Mouse (Mus musculus): ENCODE measurements around the gene 1700024G13Rik. TPM values are rescaled to one million over a fixed set of nuclear protein-coding genes. Genes with fewer than 3 reads are reported as not detected.

The 1700024G13Rik gene
- polyA plus RNA-seq, 1 experiment = not detected

DNA sequence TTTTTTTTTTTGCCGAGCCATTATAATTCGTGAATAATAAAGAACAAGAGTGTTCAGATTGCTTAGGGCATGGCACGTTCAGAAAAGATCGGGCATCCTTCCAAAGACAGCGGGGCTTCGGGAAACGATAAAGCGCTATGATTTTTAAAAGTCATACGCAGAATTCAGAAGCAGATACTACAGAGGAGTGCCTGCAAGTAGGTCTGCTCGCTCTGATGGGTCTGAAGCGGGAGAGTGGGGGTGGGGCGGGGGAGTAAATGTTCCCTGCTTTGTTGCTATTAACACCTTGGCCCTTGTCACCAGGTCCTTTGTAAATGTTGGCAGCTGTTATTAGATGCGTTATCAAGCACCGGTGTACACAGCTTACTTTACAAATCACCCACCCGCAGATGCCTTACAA, 6.6 kb downstream of the 1700024G13Rik start:
- Histone ChIP-seq H3K27ac (ENCODE audit: control insufficient read depth, insufficient read depth, low read length) (no peak overlapping the region), H3K4me3 (ENCODE audit: control insufficient read depth, insufficient read depth, low read length) (no peak overlapping the region), H3K27me3 (ENCODE audit: control insufficient read depth, insufficient read depth, low read length) (no peaks in the 10 kb centered on the region; the same call in 1 of the 2 replicates), H3K4me1 (replicated peaks; ENCODE audit: control insufficient read depth, insufficient read depth, low read length) (no peaks in the 10 kb centered on the region), H3K36me3 (ENCODE audit: control insufficient read depth, insufficient read depth, low read length) (no peaks in the 10 kb centered on the region)
- DNase-seq = no peak
- no peak for TF ChIP-seq CTCF (IDR thresholded peaks at IDR 0.05; ENCODE audit: borderline replicate concordance, control insufficient read depth, extremely low read depth, insufficient read depth, low read length, poor library complexity)
- no peak for TF ChIP-seq POLR2A (IDR thresholded peaks at IDR 0.05; ENCODE audit: control insufficient read depth, extremely low read depth, insufficient read depth, low read length, poor library complexity)
- WGBS = 54% methylated on average over 15 of the region's 15 CpGs

DNA sequence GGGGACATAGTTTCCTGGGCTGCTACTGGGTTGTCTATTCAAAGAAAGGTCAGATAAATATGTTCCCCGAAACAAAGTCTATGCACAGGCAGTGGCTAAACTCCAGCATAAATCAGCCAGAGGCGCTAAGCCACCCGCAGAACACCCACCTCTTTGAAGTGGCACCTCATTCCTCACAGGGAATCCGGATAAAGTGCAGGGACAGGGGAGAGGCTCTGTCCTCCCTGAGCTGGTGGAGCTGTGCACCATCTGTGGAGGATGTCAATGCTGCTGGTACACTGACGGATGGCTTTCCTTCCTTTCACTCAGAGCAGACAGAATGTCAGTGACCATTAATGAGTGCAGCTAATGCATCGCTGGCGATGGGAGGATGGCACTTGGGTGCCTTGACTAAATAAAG, 7.1 kb downstream of the 1700024G13Rik start:
- TF ChIP-seq CTCF (IDR thresholded peaks at IDR 0.05; ENCODE audit: borderline replicate concordance, control insufficient read depth, extremely low read depth, insufficient read depth, low read length, poor library complexity) (no peak), POLR2A (IDR thresholded peaks at IDR 0.05; ENCODE audit: control insufficient read depth, extremely low read depth, insufficient read depth, low read length, poor library complexity) (no peak)
- WGBS = 35% methylated on average over 7 of the region's 7 CpGs
- Histone ChIP-seq H3K4me1 (replicated peaks; ENCODE audit: control insufficient read depth, insufficient read depth, low read length) (no peaks in the 10 kb centered on the region), H3K27me3 (ENCODE audit: control insufficient read depth, insufficient read depth, low read length) (no peaks in the 10 kb centered on the region; the same call in 1 of the 2 replicates), H3K27ac (ENCODE audit: control insufficient read depth, insufficient read depth, low read length) (no peak overlapping the region), H3K36me3 (ENCODE audit: control insufficient read depth, insufficient read depth, low read length) (no peaks in the 10 kb centered on the region), H3K4me3 (ENCODE audit: control insufficient read depth, insufficient read depth, low read length) (no peak overlapping the region)
- DNase-seq = no peak

GRCm38 (mm10) chr14:32380099-32380480, 8.1 kb downstream of the 1700024G13Rik start:
- H3K27me3 ChIP-seq (ENCODE audit: control insufficient read depth, insufficient read depth, low read length) = no peaks in the 10 kb centered on the region; the same call in 1 of the 2 replicates

DNA sequence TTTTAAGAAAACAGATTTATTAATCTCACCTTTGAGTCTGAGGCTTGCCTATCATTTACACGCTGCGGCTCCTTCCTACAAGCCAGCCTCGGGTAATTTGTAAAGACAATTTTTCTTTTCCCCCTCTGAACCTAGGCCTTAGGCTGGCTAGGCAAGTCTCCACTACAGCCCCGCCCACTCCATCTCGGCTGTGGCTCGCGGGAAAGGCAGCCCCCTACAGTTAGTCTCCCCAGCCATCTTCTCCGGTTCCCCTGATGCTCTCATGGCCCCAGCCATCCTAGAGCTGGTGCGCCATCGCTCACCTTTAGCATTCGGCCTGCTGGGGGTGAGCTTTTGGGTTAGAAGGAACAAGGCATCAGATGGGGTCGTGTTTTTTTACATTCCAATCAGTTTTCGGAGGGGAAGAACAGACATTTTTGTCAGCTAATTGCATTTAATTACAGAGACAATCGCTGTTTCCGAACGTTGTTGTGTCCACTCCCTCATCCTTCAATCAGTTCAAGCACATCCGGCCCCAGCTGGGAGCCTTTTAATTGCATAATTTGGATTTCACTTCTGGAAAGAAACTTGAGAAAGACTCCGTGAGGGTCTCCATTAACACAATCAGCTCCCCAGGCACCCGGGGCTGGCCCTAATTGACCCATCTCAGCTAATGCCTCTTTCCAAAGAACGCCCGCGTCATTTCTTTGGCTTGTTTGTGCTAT, 8.6 kb downstream of the 1700024G13Rik start:
- TF ChIP-seq CTCF (IDR thresholded peaks at IDR 0.05; ENCODE audit: borderline replicate concordance, control insufficient read depth, extremely low read depth, insufficient read depth, low read length, poor library complexity) (no peak), POLR2A (IDR thresholded peaks at IDR 0.05; ENCODE audit: control insufficient read depth, extremely low read depth, insufficient read depth, low read length, poor library complexity) (no peak)
- no peak for DNase-seq
- 27% methylated on average over 22 of the region's 22 CpGs for WGBS
- Histone ChIP-seq H3K27me3 (ENCODE audit: control insufficient read depth, insufficient read depth, low read length) (no peaks in the 10 kb centered on the region; the same call in 1 of the 2 replicates), H3K4me1 (replicated peaks; ENCODE audit: control insufficient read depth, insufficient read depth, low read length) (no peaks in the 10 kb centered on the region), H3K27ac (ENCODE audit: control insufficient read depth, insufficient read depth, low read length) (no peak overlapping the region), H3K4me3 (ENCODE audit: control insufficient read depth, insufficient read depth, low read length) (no peak overlapping the region), H3K36me3 (ENCODE audit: control insufficient read depth, insufficient read depth, low read length) (no peaks in the 10 kb centered on the region)

More at GRCm38 (mm10) chr14:32380099-32380480, 8.1 kb downstream of the 1700024G13Rik start:
- TF ChIP-seq POLR2A (IDR thresholded peaks at IDR 0.05; ENCODE audit: control insufficient read depth, extremely low read depth, insufficient read depth, low read length, poor library complexity) (no peak), CTCF (IDR thresholded peaks at IDR 0.05; ENCODE audit: borderline replicate concordance, control insufficient read depth, extremely low read depth, insufficient read depth, low read length, poor library complexity) (no peak)
- Histone ChIP-seq H3K36me3 (ENCODE audit: control insufficient read depth, insufficient read depth, low read length) (no peaks in the 10 kb centered on the region), H3K4me3 (ENCODE audit: control insufficient read depth, insufficient read depth, low read length) (no peak overlapping the region), H3K27ac (ENCODE audit: control insufficient read depth, insufficient read depth, low read length) (no peak overlapping the region), H3K4me1 (replicated peaks; ENCODE audit: control insufficient read depth, insufficient read depth, low read length) (no peaks in the 10 kb centered on the region)
- DNase-seq = no peak
- 33% methylated on average over 3 of the region's 3 CpGs for WGBS

- TF ChIP-seq POLR2A (IDR thresholded peaks at IDR 0.05; ENCODE audit: control insufficient read depth, extremely low read depth, insufficient read depth, low read length, poor library complexity) = no peak
- TF ChIP-seq CTCF (IDR thresholded peaks at IDR 0.05; ENCODE audit: borderline replicate concordance, control insufficient read depth, extremely low read depth, insufficient read depth, low read length, poor library complexity) = no peak
Observed at GRCm38 (mm10) chr14:32372510-32372909, 15.7 kb downstream of the 1700024G13Rik start.

DNA sequence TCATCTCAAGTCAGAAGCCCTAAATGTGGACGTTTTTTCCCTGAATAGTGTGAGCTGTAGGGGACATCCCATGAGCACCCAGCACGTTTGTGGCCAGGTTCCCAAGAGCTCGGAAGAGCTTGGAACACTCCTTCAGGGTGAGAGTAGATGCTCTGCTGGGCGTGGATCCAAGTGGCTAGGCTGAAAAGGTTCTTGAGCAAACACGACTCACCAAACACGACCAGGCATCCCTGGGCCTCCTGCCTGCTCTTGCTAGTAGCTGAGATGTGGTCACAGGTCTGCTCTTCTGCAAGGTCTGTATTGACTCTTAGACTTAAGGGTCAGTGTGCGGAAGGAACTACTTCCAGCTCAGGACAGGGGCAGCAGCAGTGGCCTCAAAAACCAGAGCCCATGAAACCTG, 18.4 kb downstream of the 1700024G13Rik start:
- 80% methylated on average over 7 of the region's 7 CpGs for WGBS
- no peak for DNase-seq
- H3K27ac ChIP-seq (ENCODE audit: control insufficient read depth, insufficient read depth, low read length) = no peak overlapping the region

More at GRCm38 (mm10) chr14:32372510-32372909, 15.7 kb downstream of the 1700024G13Rik start:
- no peak for DNase-seq
- H3K4me3 ChIP-seq (ENCODE audit: control insufficient read depth, insufficient read depth, low read length) = no peak overlapping the region
- no peaks in the 10 kb centered on the region for H3K36me3 ChIP-seq (ENCODE audit: control insufficient read depth, insufficient read depth, low read length)
- H3K27me3 ChIP-seq (ENCODE audit: control insufficient read depth, insufficient read depth, low read length) = no peaks in the 10 kb centered on the region
- 92% methylated on average over 2 of the region's 2 CpGs for WGBS
- H3K4me1 ChIP-seq (replicated peaks; ENCODE audit: control insufficient read depth, insufficient read depth, low read length) = no peaks in the 10 kb centered on the region
- H3K27ac ChIP-seq (ENCODE audit: control insufficient read depth, insufficient read depth, low read length) = no peak overlapping the region

More for the DNA sequence above, 18.4 kb downstream of the 1700024G13Rik start:
- no peak for TF ChIP-seq CTCF (IDR thresholded peaks at IDR 0.05; ENCODE audit: borderline replicate concordance, control insufficient read depth, extremely low read depth, insufficient read depth, low read length, poor library complexity)
- no peak for TF ChIP-seq POLR2A (IDR thresholded peaks at IDR 0.05; ENCODE audit: control insufficient read depth, extremely low read depth, insufficient read depth, low read length, poor library complexity)
- H3K4me1 ChIP-seq (replicated peaks; ENCODE audit: control insufficient read depth, insufficient read depth, low read length) = no peaks in the 10 kb centered on the region
- H3K4me3 ChIP-seq (ENCODE audit: control insufficient read depth, insufficient read depth, low read length) = no peak overlapping the region
- no peaks in the 10 kb centered on the region for H3K36me3 ChIP-seq (ENCODE audit: control insufficient read depth, insufficient read depth, low read length)
- no peaks in the 10 kb centered on the region for H3K27me3 ChIP-seq (ENCODE audit: control insufficient read depth, insufficient read depth, low read length)
